Mouse (Mus musculus): ENCODE data around the gene Dact3. TPM values are rescaled to one million over a fixed set of nuclear protein-coding genes. Genes with fewer than 3 reads are reported as not detected.

Dact3 gene
- 2.7 TPM for polyA plus RNA-seq (2015; fragmentation: Illumina TruSeq; extraction: RNeasy Lipid Tissue Mini Kit (QIAGEN cat#74804); ENCODE audit: insufficient read depth, low replicate concordance)

GRCm38 (mm10) chr7:16875310-16875325 is at the start of gene Dact3:
Gene Dact3 (plus strand): TSS chr7:16875317.

GRCm38 (mm10) chr7:16842645-16843063 is 32.5 kb upstream of the Dact3 start, which contains the start of gene Prkd2:
Gene Prkd2 (plus strand): TSS chr7:16842902.

GRCm38 (mm10) chr7:16891641-16892351 is 16.7 kb downstream of the Dact3 start, which contains the start of gene Gng8:
Gene Gng8 (plus strand): TSS chr7:16891786.

GRCm38 (mm10) chr7:16906281-16906680 is 31.2 kb downstream of the Dact3 start, which contains the start of gene Ptgir:
Gene Ptgir (plus strand): TSS chr7:16906490.

DNA sequence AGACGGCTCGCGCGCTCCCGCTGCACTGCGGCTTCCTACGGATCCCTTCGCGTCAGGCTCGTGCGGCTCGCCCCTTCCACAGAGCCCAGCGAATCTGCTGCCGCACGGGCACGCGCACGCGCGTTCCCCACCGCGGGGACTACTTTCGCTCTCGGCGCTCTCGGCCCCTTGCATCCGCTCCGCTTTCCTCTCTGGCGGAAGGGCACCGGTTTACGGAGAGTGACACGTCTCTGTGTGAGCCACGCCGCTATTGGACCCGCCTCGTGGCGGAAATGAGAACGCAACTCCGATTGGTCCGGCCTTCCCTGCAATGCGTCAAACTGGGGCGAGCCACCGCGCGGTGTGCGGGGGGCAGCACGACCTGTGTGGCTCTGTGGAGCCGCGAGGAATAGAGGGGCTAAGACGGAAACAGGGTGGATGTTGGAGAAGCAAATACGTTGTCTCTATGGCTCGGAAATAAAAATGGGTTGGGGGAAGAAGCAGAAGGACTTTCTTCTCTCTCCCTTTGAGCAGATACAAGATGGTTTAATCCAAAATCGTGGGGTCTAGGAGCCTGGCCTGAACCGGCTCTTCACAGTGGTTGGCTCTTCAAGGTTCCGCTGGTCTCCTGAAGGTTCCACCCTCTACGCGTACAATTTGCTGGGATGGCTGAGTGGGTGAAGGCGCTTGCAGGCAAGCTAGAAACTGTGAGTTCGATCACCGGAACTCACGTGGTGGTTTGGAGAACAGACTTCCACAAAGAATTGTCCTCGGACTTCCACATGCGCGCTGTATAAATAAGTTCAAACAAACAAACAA is 49.1 kb downstream of the Dact3 start, which contains the start of gene Calm3:
Gene Calm3 (minus strand): TSS at position 78 of the 798 bp plus-strand sequence.

Other genes with a start within 250 kb of the Dact3 start
- gene Ceacam15, start 199.6 kb upstream of the Dact3 start, polyA plus RNA-seq (2015; fragmentation: Illumina TruSeq; extraction: RNeasy Lipid Tissue Mini Kit (QIAGEN cat#74804); ENCODE audit: insufficient read depth, low replicate concordance), result not detected
- gene Ceacam9, start 153.4 kb upstream of the Dact3 start, polyA plus RNA-seq (2015; fragmentation: Illumina TruSeq; extraction: RNeasy Lipid Tissue Mini Kit (QIAGEN cat#74804); ENCODE audit: insufficient read depth, low replicate concordance), result not detected
- 119 TPM for gene Ap2s1, start 136.9 kb upstream of the Dact3 start, polyA plus RNA-seq (2015; fragmentation: Illumina TruSeq; extraction: RNeasy Lipid Tissue Mini Kit (QIAGEN cat#74804); ENCODE audit: insufficient read depth, low replicate concordance)
- 164 TPM for gene Slc1a5, start 94.0 kb upstream of the Dact3 start, polyA plus RNA-seq (2015; fragmentation: Illumina TruSeq; extraction: RNeasy Lipid Tissue Mini Kit (QIAGEN cat#74804); ENCODE audit: insufficient read depth, low replicate concordance)
- gene Strn4, start 59.4 kb upstream of the Dact3 start, polyA plus RNA-seq (2015; fragmentation: Illumina TruSeq; extraction: RNeasy Lipid Tissue Mini Kit (QIAGEN cat#74804); ENCODE audit: insufficient read depth, low replicate concordance), result 59.6 TPM
- 19.8 TPM for gene Fkrp, start 58.6 kb upstream of the Dact3 start, polyA plus RNA-seq (2015; fragmentation: Illumina TruSeq; extraction: RNeasy Lipid Tissue Mini Kit (QIAGEN cat#74804); ENCODE audit: insufficient read depth, low replicate concordance)
- gene Prkd2, start 32.4 kb upstream of the Dact3 start, polyA plus RNA-seq (2015; fragmentation: Illumina TruSeq; extraction: RNeasy Lipid Tissue Mini Kit (QIAGEN cat#74804); ENCODE audit: insufficient read depth, low replicate concordance), result 58.1 TPM
- gene Gng8, start 16.5 kb downstream of the Dact3 start, polyA plus RNA-seq (2015; fragmentation: Illumina TruSeq; extraction: RNeasy Lipid Tissue Mini Kit (QIAGEN cat#74804); ENCODE audit: insufficient read depth, low replicate concordance), result 2.4 TPM
- 5.6 TPM for gene Ptgir, start 31.2 kb downstream of the Dact3 start, polyA plus RNA-seq (2015; fragmentation: Illumina TruSeq; extraction: RNeasy Lipid Tissue Mini Kit (QIAGEN cat#74804); ENCODE audit: insufficient read depth, low replicate concordance)
- 168 TPM for gene Calm3, start 48.8 kb downstream of the Dact3 start, polyA plus RNA-seq (2015; fragmentation: Illumina TruSeq; extraction: RNeasy Lipid Tissue Mini Kit (QIAGEN cat#74804); ENCODE audit: insufficient read depth, low replicate concordance)
- 1.5 TPM for gene Pnmal2, start 69.4 kb downstream of the Dact3 start, polyA plus RNA-seq (2015; fragmentation: Illumina TruSeq; extraction: RNeasy Lipid Tissue Mini Kit (QIAGEN cat#74804); ENCODE audit: insufficient read depth, low replicate concordance)
- gene Pnmal1, start 84.4 kb downstream of the Dact3 start, polyA plus RNA-seq (2015; fragmentation: Illumina TruSeq; extraction: RNeasy Lipid Tissue Mini Kit (QIAGEN cat#74804); ENCODE audit: insufficient read depth, low replicate concordance), result not detected
- 3.1 TPM for gene Gm42372, start 107.8 kb downstream of the Dact3 start, polyA plus RNA-seq (2015; fragmentation: Illumina TruSeq; extraction: RNeasy Lipid Tissue Mini Kit (QIAGEN cat#74804); ENCODE audit: insufficient read depth, low replicate concordance)
- gene Ccdc8, start 117.4 kb downstream of the Dact3 start, polyA plus RNA-seq (2015; fragmentation: Illumina TruSeq; extraction: RNeasy Lipid Tissue Mini Kit (QIAGEN cat#74804); ENCODE audit: insufficient read depth, low replicate concordance), result 1.6 TPM
- 82.6 TPM for gene Ppp5c, start 152.6 kb downstream of the Dact3 start, polyA plus RNA-seq (2015; fragmentation: Illumina TruSeq; extraction: RNeasy Lipid Tissue Mini Kit (QIAGEN cat#74804); ENCODE audit: insufficient read depth, low replicate concordance)
- 1.0 TPM for gene Hif3a, start 187.1 kb downstream of the Dact3 start, polyA plus RNA-seq (2015; fragmentation: Illumina TruSeq; extraction: RNeasy Lipid Tissue Mini Kit (QIAGEN cat#74804); ENCODE audit: insufficient read depth, low replicate concordance)
- gene Psg16, start 198.7 kb downstream of the Dact3 start, polyA plus RNA-seq (2015; fragmentation: Illumina TruSeq; extraction: RNeasy Lipid Tissue Mini Kit (QIAGEN cat#74804); ENCODE audit: insufficient read depth, low replicate concordance), result not detected